Mouse (Mus musculus) bone marrow macrophage, adult 2 months (primary cell): Measurements from ENCODE around the gene Adgrg6.

Experiments used
- CTCF ChIP-seq: IDR thresholded peaks from 2 replicates; pipeline ENCODE4 v1.5.1; 2012; ENCODE audit warnings: low read depth, mild to moderate bottlenecking, low read length, moderate library complexity
- POLR2A ChIP-seq: IDR thresholded peaks from 2 replicates; pipeline ENCODE4 v1.6.1; 2012; ENCODE audit warnings: mild to moderate bottlenecking, low read depth, low read length, borderline replicate concordance

GRCm38 (mm10) chr10:14451811-14452210 lies 93.6 kb downstream of the Adgrg6 start:
- TF ChIP-seq POLR2A, result no peak
- no peak for TF ChIP-seq CTCF
